Mouse (Mus musculus): ENCODE results near the gene Gm5148.

- TF ChIP-seq CTCF (conservative IDR thresholded peaks at IDR 0.05; ENCODE audit: low read length), result no peak
- TF ChIP-seq NANOG (IDR thresholded peaks at IDR 0.05; ENCODE audit: borderline replicate concordance, low read length), result no peak
Observed at GRCm38 (mm10) chr3:37723061-37723521, 1.2 kb downstream of the Gm5148 start.

Data from E14TG2a.4 (cell line).